Mouse (Mus musculus): ENCODE data around the gene Lrrc8a. TPM values are rescaled to one million over a fixed set of nuclear protein-coding genes. Genes with fewer than 3 reads are reported as not detected.

The Lrrc8a gene
- polyA plus RNA-seq, 1 experiment, result 20.6 TPM

DNA sequence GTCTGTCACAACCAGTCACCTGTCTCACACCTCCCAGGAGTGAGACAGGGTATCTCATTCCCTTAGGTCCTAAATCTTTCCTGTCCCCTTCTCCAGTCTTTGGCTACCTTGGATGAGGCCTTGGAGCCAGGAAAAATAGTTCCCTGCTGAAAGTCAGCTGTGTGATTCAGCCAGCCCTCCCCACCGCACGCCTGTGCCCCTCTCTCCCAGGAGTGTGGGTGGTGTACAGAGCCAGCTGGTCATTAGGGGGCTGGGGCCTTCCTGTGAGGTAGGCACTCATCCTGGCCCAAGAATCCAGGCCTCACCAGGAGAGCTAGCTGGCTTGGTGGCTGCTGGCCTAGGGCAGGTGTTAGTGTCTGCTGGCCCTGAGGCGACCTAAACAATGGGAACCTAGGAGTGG is 15.0 kb downstream of the Lrrc8a start:
- Histone ChIP-seq H3K36me3 (ENCODE audit: control insufficient read depth, insufficient read depth) (peaks cover 60% of the 10 kb centered on the region), H3K4me3 (ENCODE audit: insufficient read depth, poor library complexity, severe bottlenecking) (no peak overlapping the region)
- TF ChIP-seq MYOG (IDR thresholded peaks at IDR 0.05; ENCODE audit: control insufficient read depth, extremely low read depth, insufficient read length), result no peak
- no peak for TF ChIP-seq FOSL1 (IDR thresholded peaks at IDR 0.05; ENCODE audit: insufficient read depth, low read length, poor library complexity, severe bottlenecking)
- TF ChIP-seq MYOD1 (IDR thresholded peaks at IDR 0.05; ENCODE audit: control insufficient read depth, insufficient read length, low read depth), result no peak
- TF ChIP-seq MAX (IDR thresholded peaks at IDR 0.05), result no peak
- no peak for TF ChIP-seq USF1 (IDR thresholded peaks at IDR 0.05; ENCODE audit: low read depth)
- no peak for TF ChIP-seq CTCF (IDR thresholded peaks at IDR 0.05; ENCODE audit: control insufficient read depth, insufficient read depth, insufficient read length)

DNA sequence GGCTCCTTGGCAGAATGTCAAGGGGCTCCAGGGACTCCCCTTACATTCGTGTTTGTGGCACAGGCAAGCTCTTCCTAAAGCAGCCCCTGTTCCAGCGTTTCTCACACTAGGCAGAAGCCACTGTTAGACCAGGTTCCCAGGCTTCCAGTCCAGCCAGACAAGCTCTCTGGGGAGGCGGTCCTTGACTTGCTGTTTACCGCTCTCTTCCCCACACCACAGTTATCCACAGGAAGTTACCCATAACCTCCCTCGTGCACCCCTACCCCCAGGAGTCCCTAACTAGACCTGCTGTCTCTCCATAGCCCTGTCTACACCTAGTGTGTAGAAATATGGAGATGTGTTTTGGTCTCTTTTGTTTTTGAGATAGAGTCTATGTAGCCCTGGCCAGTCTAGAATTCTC is 16.3 kb downstream of the Lrrc8a start:
- peaks cover 96% of the 10 kb centered on the region for H3K79me2 ChIP-seq (ENCODE audit: control insufficient read depth, insufficient read depth)
- peaks cover 61% of the 10 kb centered on the region for H3K36me3 ChIP-seq (ENCODE audit: control insufficient read depth, insufficient read depth)
- no peak overlapping the region for H3ac ChIP-seq (ENCODE audit: control insufficient read depth, insufficient read length, low read depth)
- no peaks in the 10 kb centered on the region for H3K27me3 ChIP-seq (ENCODE audit: control insufficient read depth, insufficient read depth, insufficient read length)
- H3K79me3 ChIP-seq (ENCODE audit: low read depth), result peaks cover 33% of the 10 kb centered on the region
- TF ChIP-seq FOSL1 (IDR thresholded peaks at IDR 0.05; ENCODE audit: insufficient read depth, low read length, poor library complexity, severe bottlenecking) (no peak), MYOD1 (IDR thresholded peaks at IDR 0.05; ENCODE audit: control insufficient read depth, insufficient read length, low read depth) (no peak), CTCF (IDR thresholded peaks at IDR 0.05; ENCODE audit: control insufficient read depth, insufficient read depth, insufficient read length) (no peak), USF1 (IDR thresholded peaks at IDR 0.05; ENCODE audit: low read depth) (no peak), MYOG (IDR thresholded peaks at IDR 0.05; ENCODE audit: control insufficient read depth, extremely low read depth, insufficient read length) (no peak), CEBPB (IDR thresholded peaks at IDR 0.05; ENCODE audit: low read depth) (no peak), MAX (IDR thresholded peaks at IDR 0.05) (no peak)
- no peak overlapping the region for H3K4me3 ChIP-seq (ENCODE audit: insufficient read depth, poor library complexity, severe bottlenecking)

More for the DNA sequence above, 15.0 kb downstream of the Lrrc8a start:
- Histone ChIP-seq H3K79me3 (ENCODE audit: low read depth) (peaks cover 40% of the 10 kb centered on the region), H3K27me3 (ENCODE audit: control insufficient read depth, insufficient read depth, insufficient read length) (no peaks in the 10 kb centered on the region), H3ac (ENCODE audit: control insufficient read depth, insufficient read length, low read depth) (no peak overlapping the region), H3K79me2 (ENCODE audit: control insufficient read depth, insufficient read depth) (peaks cover 96% of the 10 kb centered on the region)

DNA sequence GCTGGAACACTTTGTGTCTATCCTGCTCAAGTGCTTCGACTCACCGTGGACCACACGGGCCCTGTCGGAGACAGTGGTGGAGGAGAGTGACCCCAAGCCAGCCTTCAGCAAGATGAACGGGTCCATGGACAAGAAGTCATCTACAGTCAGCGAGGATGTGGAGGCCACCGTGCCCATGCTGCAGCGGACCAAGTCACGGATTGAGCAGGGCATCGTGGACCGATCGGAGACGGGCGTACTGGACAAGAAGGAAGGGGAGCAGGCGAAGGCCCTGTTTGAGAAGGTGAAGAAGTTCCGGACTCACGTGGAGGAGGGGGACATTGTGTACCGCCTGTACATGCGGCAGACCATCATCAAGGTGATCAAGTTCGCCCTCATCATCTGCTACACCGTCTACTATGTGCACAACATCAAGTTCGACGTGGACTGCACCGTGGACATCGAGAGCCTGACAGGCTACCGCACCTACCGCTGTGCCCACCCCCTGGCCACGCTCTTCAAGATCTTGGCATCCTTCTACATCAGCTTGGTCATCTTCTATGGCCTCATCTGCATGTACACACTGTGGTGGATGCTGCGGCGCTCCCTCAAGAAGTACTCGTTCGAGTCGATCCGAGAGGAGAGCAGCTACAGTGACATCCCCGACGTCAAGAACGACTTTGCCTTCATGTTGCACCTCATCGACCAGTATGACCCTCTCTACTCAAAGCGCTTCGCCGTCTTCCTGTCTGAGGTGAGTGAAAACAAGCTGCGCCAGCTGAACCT is 18.3 kb downstream of the Lrrc8a start:
- TF ChIP-seq FOSL1 (IDR thresholded peaks at IDR 0.05; ENCODE audit: insufficient read depth, low read length, poor library complexity, severe bottlenecking), result no peak
- TF ChIP-seq CTCF (IDR thresholded peaks at IDR 0.05; ENCODE audit: control insufficient read depth, insufficient read depth, insufficient read length), result no peak
- TF ChIP-seq USF1 (IDR thresholded peaks at IDR 0.05; ENCODE audit: low read depth), result no peak
- no peak for TF ChIP-seq CEBPB (IDR thresholded peaks at IDR 0.05; ENCODE audit: low read depth)
- TF ChIP-seq MAX (IDR thresholded peaks at IDR 0.05), result no peak
- TF ChIP-seq MYOD1 (IDR thresholded peaks at IDR 0.05; ENCODE audit: control insufficient read depth, insufficient read length, low read depth), result no peak
- no peak for TF ChIP-seq MYOG (IDR thresholded peaks at IDR 0.05; ENCODE audit: control insufficient read depth, extremely low read depth, insufficient read length)
- Histone ChIP-seq H3K4me3 (ENCODE audit: insufficient read depth, poor library complexity, severe bottlenecking) (no peak overlapping the region), H3K79me3 (ENCODE audit: low read depth) (peaks cover 53% of the 10 kb centered on the region), H3K79me2 (ENCODE audit: control insufficient read depth, insufficient read depth) (peaks cover 99% of the 10 kb centered on the region), H3ac (ENCODE audit: control insufficient read depth, insufficient read length, low read depth) (no peak overlapping the region), H3K36me3 (ENCODE audit: control insufficient read depth, insufficient read depth) (peaks cover 68% of the 10 kb centered on the region), H3K27me3 (ENCODE audit: control insufficient read depth, insufficient read depth, insufficient read length) (no peaks in the 10 kb centered on the region)

DNA sequence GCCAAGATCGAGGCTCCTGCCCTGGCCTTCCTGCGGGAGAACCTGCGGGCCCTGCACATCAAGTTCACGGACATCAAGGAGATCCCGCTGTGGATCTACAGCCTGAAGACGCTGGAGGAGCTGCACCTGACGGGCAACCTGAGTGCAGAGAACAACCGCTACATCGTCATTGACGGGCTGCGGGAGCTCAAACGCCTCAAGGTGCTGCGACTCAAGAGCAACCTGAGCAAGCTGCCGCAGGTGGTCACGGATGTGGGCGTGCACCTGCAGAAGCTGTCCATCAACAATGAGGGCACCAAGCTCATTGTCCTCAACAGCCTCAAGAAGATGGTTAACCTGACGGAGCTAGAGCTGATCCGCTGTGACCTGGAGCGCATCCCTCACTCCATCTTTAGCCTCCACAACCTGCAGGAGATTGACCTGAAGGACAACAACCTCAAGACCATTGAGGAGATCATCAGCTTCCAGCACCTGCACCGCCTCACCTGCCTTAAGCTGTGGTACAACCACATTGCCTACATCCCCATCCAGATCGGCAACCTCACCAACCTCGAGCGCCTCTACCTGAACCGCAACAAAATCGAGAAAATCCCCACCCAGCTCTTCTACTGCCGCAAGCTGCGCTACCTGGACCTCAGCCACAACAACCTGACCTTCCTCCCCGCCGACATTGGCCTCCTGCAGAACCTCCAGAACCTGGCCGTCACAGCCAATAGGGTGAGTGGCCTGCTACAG is 19.3 kb downstream of the Lrrc8a start:
- H3K4me3 ChIP-seq (ENCODE audit: insufficient read depth, poor library complexity, severe bottlenecking), result no peak overlapping the region
- peaks cover 99% of the 10 kb centered on the region for H3K79me2 ChIP-seq (ENCODE audit: control insufficient read depth, insufficient read depth)
- no peaks in the 10 kb centered on the region for H3K27me3 ChIP-seq (ENCODE audit: control insufficient read depth, insufficient read depth, insufficient read length)
- peaks cover 78% of the 10 kb centered on the region for H3K36me3 ChIP-seq (ENCODE audit: control insufficient read depth, insufficient read depth)
- peaks cover 61% of the 10 kb centered on the region for H3K79me3 ChIP-seq (ENCODE audit: low read depth)
- TF ChIP-seq FOSL1 (IDR thresholded peaks at IDR 0.05; ENCODE audit: insufficient read depth, low read length, poor library complexity, severe bottlenecking), result no peak
- no peak for TF ChIP-seq CEBPB (IDR thresholded peaks at IDR 0.05; ENCODE audit: low read depth)
- no peak overlapping the region for H3ac ChIP-seq (ENCODE audit: control insufficient read depth, insufficient read length, low read depth)

DNA sequence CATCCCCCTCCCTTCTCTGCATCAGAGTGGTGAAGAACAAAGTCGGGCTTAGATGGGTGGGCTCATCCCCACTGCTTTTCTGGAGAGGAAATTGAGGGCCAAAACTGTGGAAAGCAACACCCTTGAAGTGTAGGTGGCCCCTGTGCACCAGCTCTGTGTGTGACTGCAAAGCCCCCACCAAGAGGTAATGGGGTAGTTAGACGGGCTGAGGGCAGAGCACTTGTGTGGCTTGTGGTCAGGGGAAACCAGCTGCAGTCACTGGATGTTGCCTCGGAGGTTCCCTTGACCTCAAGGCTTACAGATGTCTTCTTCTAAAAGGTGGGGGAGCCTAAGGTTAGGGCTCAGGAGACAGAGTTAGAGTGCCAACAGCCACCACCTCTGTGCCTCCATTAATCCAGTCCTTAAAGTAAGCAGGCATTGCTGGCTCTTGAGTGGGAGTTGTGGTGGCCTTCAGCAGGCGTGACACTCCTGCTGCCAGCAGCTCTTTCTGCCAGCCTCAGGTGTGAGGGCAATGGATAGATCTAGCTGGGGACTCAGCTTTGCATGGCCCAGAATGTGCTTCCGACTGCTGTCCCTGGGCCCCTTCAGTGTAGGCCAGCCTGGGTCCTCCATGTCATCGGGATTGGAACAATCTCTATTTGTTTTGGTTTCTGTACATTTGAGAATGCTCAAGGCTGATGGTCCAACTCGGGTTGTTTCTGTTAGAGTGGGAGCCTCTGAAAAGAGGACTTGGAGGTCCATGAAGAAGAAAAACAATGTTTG is 20.4 kb downstream of the Lrrc8a start:
- Histone ChIP-seq H3K4me3 (ENCODE audit: insufficient read depth, poor library complexity, severe bottlenecking) (no peak overlapping the region), H3K27me3 (ENCODE audit: control insufficient read depth, insufficient read depth, insufficient read length) (no peaks in the 10 kb centered on the region), H3K79me2 (ENCODE audit: control insufficient read depth, insufficient read depth) (peaks cover 99% of the 10 kb centered on the region), H3K79me3 (ENCODE audit: low read depth) (peaks cover 53% of the 10 kb centered on the region), H3K36me3 (ENCODE audit: control insufficient read depth, insufficient read depth) (peaks cover 87% of the 10 kb centered on the region), H3ac (ENCODE audit: control insufficient read depth, insufficient read length, low read depth) (peak overlapping the region; percentile 8)
- TF ChIP-seq MAX (IDR thresholded peaks at IDR 0.05), result no peak
- no peak for TF ChIP-seq USF1 (IDR thresholded peaks at IDR 0.05; ENCODE audit: low read depth)
- no peak for TF ChIP-seq MYOG (IDR thresholded peaks at IDR 0.05; ENCODE audit: control insufficient read depth, extremely low read depth, insufficient read length)
- TF ChIP-seq CEBPB (IDR thresholded peaks at IDR 0.05; ENCODE audit: low read depth), result no peak
- no peak for TF ChIP-seq CTCF (IDR thresholded peaks at IDR 0.05; ENCODE audit: control insufficient read depth, insufficient read depth, insufficient read length)
- no peak for TF ChIP-seq FOSL1 (IDR thresholded peaks at IDR 0.05; ENCODE audit: insufficient read depth, low read length, poor library complexity, severe bottlenecking)
- no peak for TF ChIP-seq MYOD1 (IDR thresholded peaks at IDR 0.05; ENCODE audit: control insufficient read depth, insufficient read length, low read depth)

All from C2C12 (cell line).